Mouse (Mus musculus) left cerebral cortex, adult 2 months (tissue): ENCODE data around the gene Zfp64. TPM values are rescaled to one million over a fixed set of nuclear protein-coding genes. Genes with fewer than 3 reads are reported as not detected.
"Not testable (repeated sequence)": the region's sequence is repeated elsewhere in the genome, so short reads cannot be mapped to it uniquely, and the experiment has no call there.

Experiments
- DNase-seq, 2 experiments: peaks; one replicate each; pipeline ENCODE4 v3.0.0; 2021 to 2022; ENCODE audit warnings: low spot score in 2 of 2, mixed read lengths in 1 of 2; ENCODE audit errors: extremely low spot score in 1 of 2
- H3K27ac ChIP-seq: fragments of 200-600 bp; 2 replicates; pipeline ENCODE4 v1.8.1; 2022
- H3K4me3 ChIP-seq: fragments of 200-600 bp; 2 replicates; pipeline ENCODE4 v1.8.1; 2022
- CTCF ChIP-seq: fragments of 200-600 bp; IDR thresholded peaks from 2 replicates; pipeline ENCODE4 v1.8.1; 2022; ENCODE audit warnings: antibody characterized with exemption, mild to moderate bottlenecking, moderate library complexity
- intact Hi-C: fragments of 180-260 bp; cut with DNase I; formaldehyde crosslinking; loops from one replicate; pipeline ENCODE4 v1.15.1; 2025
- total RNA-seq, 2 experiments: library from RNA; stranded (reverse); gene quantifications; 2 replicates each; pipeline ENCODE4 v1.2.3; 2021

Zfp64 gene
- total RNA-seq, 2 experiments from 2014 or later = 15.9 to 17.2 TPM

DNA sequence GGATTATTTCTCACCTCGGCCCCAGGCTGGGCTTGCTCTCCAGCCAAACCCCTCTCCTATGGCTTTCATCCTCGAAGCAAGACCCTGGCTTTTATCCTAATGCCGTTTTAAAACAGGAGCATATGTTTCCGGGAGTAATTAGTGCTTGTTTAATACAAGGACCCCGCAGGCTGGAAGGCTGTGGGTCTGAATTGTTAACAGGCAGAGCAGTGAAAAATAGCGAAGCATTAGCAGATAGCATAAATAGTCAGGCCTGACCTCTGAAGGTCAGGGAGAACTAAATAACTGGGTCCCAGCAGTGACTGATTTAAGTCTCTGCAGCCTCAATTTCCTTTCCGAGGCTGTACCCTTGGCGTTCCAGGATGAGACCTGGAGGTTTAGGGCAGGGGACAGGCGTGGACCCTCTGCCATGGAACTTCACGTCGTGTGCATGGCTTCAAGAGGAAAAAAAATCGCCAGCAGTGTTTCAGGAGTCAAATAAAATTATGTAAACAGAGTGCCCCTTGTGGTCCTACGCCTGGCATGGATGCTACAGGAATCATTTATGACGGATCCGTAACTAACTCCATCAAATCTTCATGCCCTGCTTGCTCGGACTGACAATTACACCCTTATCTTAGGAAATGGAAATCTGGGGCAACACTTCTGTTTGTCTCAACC is 95.2 kb downstream of the Zfp64 start:
- Histone ChIP-seq H3K4me3 (no peak overlapping the region), H3K27ac (no peak overlapping the region)
- DNase-seq = no peak
- no peak for TF ChIP-seq CTCF
- intact Hi-C loops = no loop called here

DNA sequence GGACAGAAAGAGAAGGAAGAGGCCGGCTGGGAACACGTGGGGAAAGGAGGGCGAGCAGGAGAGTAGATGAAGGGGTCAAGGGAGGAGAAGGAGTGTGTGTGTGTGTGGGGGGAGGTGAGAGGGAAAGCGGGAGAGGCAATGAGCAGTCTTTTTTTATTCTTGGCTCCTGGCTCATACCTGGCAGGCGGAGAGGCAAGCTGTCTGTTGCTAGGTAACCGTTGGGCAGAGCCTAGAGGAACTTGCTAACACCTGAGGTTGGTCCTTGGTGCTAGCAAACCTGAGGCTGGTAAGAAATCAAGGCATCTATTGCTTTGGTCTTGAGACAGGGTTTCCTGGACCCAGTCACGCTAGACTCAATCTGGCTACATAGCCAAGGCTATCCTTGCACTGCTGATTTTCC is 98.7 kb downstream of the Zfp64 start:
- intact Hi-C loops = no loop called here
- TF ChIP-seq CTCF = no peak
- Histone ChIP-seq H3K27ac (no peak overlapping the region), H3K4me3 (no peak overlapping the region)
- no peak for DNase-seq

DNA sequence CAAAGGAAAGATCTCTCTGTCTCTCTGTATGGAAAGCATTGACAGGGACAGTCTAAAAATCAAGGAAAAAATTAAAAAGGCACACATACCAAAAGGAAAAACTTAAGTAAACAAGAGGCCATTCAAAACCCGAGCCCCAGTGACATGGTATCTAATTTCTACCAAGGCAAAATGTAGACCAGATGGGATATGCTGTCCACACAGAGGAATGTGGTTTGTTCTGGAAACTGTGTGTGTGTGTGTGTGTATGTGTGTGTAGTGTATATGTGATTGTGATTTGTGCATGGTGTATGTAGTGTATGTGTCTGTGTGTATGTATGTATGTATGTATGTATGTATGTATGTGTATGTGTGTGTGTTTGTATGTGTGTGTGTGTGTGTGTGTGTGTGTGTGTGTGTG is 100.6 kb downstream of the Zfp64 start:
- no peak for TF ChIP-seq CTCF
- intact Hi-C loops = no loop called here
- no peak for DNase-seq
- Histone ChIP-seq H3K4me3 (no peak overlapping the region), H3K27ac (no peak overlapping the region)

DNA sequence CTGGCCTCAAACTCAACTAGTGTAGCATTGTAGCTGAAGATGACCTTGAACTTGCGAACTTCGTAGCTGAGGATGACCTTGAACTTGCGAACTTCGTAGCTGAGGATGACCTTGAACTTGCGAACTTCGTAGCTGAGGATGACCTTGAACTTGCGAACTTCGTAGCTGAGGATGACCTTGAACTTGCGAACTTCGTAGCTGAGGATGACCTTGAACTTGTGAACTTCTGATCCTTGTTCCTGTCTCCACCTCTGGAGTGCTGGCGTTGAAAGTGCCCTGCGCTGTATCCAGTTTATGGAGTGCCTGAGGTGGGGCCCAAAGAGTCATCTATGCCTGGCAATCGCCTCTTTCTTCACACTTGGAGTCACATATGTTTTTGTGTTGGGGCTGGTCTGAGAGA is 101.5 kb downstream of the Zfp64 start:
- DNase-seq, intact Hi-C loops, H3K4me3 ChIP-seq, H3K27ac ChIP-seq: not testable (repeated sequence)

DNA sequence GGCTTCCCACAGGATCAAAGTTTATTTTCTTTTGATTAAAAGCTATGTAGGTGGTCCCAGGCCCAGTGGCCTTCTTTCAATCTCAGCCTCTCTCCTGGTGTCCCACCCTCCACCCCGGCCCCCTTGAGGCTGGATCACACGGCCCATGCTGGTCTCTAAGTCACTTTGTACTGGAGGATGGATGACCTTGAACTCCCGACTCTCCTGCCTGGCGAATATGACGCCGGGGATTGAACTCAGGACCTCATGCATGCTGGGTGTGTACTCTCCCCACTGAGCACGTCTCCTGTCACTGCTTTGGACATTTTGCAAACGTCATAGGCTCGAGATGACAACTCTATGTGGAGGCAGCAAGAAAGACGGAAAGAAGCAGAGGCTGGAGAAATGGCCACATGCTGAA is 103.8 kb downstream of the Zfp64 start:
- intact Hi-C loops = no loop called here
- TF ChIP-seq CTCF = no peak
- Histone ChIP-seq H3K4me3 (no peak overlapping the region), H3K27ac (no peak overlapping the region)
- no peak for DNase-seq

DNA sequence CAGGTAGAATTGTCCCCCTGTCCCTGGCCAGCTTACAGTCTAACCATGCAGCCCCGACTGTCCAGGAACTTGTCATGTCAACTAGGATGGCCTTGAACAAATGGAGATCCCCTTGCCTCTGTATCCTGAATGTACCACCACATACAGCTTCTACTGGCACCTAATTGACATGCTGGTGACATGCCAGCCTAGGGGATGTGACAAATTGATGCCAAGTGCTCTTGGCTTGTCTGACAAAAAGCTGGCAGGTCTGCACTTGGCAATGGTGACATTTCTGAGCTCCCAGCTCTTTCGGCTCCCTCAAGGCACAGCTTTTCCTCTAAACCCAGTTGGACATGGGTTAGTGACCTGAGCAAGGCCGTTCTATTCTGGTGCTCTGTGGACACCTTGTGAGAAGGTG is 106.8 kb downstream of the Zfp64 start:
- intact Hi-C loops = no loop called here
- no peak overlapping the region for H3K27ac ChIP-seq
- no peak for DNase-seq
- TF ChIP-seq CTCF = no peak
- no peak overlapping the region for H3K4me3 ChIP-seq

DNA sequence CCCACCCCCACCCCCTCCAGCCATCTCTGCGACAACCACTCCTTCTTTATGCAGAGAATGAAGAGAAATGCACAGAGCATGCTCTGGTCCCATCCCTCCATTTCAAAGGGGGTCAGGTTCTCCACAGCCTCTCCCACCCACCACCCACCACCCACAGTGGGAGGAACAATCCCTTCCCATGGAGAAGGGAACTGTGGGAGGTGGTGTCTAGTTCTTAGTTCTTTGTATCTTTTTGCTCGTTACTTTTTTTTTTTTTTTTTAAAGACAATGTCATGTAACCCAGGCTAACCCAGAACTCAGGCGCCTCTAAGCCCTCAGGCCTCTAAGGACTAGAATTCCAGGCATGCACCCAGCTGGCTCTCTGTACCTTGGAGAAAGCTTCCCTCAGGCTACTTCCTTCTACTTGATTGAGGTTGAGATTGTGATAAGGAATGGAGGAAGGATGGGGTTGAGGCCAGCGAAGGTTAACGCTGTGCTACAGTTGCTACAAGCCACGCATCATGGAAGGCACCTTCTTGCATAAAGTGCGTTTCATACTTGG is 109.1 kb downstream of the Zfp64 start:
- Histone ChIP-seq H3K4me3 (no peak overlapping the region), H3K27ac (no peak overlapping the region)
- TF ChIP-seq CTCF = no peak
- intact Hi-C loops = no loop called here
- DNase-seq = no peak

Other genes with a start within 250 kb of the Zfp64 start
- gene Atp9a, start 213.2 kb downstream of the Zfp64 start, total RNA-seq = 100 to 1,000 TPM; 406 to 408 TPM
- under 1 TPM; 0.14 to 0.51 TPM for gene Sall4, start 187.6 kb downstream of the Zfp64 start, total RNA-seq